Mouse (Mus musculus): ENCODE data around the gene Pdf. TPM values are rescaled to one million over a fixed set of nuclear protein-coding genes. Genes with fewer than 3 reads are reported as not detected.

The Pdf gene
- total and polyA plus RNA-seq, 3 experiments: 36.0 to 43.6 TPM; not detected in 1

DNA sequence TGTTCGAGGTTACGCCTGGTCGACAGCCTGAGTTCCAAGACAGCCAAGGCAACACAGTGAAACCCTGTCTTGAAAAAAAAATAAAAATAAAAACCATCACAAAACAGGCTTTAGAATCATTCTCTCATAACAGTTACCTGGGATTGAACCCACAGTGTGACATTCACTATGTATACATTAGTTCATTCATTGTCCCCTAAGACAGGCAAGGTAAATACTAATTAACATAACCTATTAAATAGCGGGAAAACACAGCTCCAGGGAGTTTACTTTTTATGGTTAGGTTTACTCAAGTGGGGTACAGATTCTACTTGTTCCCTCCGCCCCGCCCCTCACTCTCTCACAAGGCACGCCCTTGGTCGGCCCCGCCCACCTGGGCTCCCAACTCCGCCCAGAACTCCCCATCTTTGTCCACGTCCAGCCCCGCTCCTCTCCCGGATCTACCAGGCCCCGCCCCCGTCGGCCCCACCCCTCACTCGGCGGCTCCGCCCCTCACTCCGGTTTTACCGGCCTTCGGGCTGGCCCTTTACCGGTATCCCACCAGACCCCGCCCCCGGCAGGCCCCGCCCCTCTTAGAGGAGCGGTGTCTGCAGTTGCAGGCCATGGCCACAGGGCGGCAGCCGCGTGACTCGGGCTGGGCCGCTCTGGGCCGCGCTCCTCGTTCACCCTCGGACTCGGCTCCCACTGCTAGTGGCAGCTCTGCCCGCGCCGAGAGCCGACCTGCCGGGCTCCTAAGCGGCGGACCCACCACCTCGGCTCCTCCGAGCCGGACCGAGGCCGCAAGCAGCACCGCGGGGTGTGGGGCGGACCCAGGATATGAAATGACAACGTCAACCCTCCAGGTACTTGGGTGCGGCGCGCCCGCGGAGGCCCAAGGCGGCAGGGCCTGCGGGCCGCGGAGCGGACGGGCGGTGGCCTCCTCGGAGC lies 17.5 kb downstream of the Pdf start, which contains the start of gene Vps4a (continued):
- TF ChIP-seq CTCF (IDR thresholded peaks at IDR 0.05 in 2 of 3, conservative IDR thresholded peaks at IDR 0.05 in 1 of 3; ENCODE audit: control insufficient read depth in 1 of 3, insufficient read depth in 1 of 3, low read depth in 2 of 3, low read length in 3 of 3, poor library complexity in 1 of 3, severe bottlenecking in 1 of 3): peak in 2 of 3 experiments; percentile 77 to 83; a peak in 5 of 6 replicates
- no peak for TF ChIP-seq GATA1 (IDR thresholded peaks at IDR 0.05; ENCODE audit: low read depth, low read length)
- peak; percentile 34 for TF ChIP-seq MXI1 (IDR thresholded peaks at IDR 0.05; ENCODE audit: low read depth, low read length)
- 0 out of 4 replicates have a peak, but pooled peaks of 1 of the 2 experiments have one; percentile 6 for TF ChIP-seq EP300 (IDR thresholded peaks at IDR 0.05; ENCODE audit: low read depth in 1 of 2, low read length in 2 of 2)
- peak; percentile 74 for TF ChIP-seq NELFE (IDR thresholded peaks at IDR 0.05; ENCODE audit: low read depth, low read length)

DNA sequence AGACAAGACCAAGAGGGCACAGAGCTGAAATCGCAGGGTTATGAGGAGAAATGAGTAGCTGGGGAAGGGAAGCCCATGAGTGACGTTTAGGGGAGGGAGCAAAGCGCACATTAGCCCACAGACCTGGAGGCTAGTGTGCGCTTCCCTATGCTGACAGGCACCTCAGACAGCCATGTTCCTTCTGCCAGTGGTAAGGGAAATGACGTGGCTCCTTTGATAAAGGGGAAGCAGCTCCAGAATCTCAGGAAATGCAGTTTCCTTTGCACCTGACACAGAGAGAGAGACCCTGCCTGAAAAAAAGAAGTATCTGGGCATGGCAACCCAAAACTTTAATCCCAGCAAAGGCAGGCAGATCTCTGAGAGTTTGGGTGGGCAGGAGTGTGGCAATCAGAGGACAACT lies 18.4 kb downstream of the Pdf start:
- peaks cover 0 to 20% of the 10 kb centered on the region in 2 experiments; a peak in 3 of 4 replicates for H3K4me1 ChIP-seq (ENCODE audit: control insufficient read depth in 1 of 2, insufficient read depth in 2 of 2, low read length in 2 of 2)
- peaks cover 12% of the 10 kb centered on the region for H3K79me2 ChIP-seq (ENCODE audit: control insufficient read depth, insufficient read depth, low read length, poor library complexity)
- H3K36me3 ChIP-seq (ENCODE audit: control insufficient read depth in 1 of 2, insufficient read depth in 2 of 2, low read length in 2 of 2): peaks cover 0 to 22% of the 10 kb centered on the region in 2 experiments; a peak in 2 of 4 replicates
- H3K27me3 ChIP-seq (ENCODE audit: control insufficient read depth in 1 of 2, insufficient read depth in 2 of 2, low read length in 2 of 2): no peaks in the 10 kb centered on the region
- no peak overlapping the region; a peak in 2 of 4 replicates for H3K4me3 ChIP-seq (ENCODE audit: control insufficient read depth in 1 of 2, insufficient read depth in 1 of 2, low read depth in 2 of 2, low read length in 2 of 2)
- peak overlapping the region; percentile 30 for H3K9ac ChIP-seq (ENCODE audit: control insufficient read depth, low read depth, low read length, poor library complexity, severe bottlenecking)
- H3K27ac ChIP-seq (ENCODE audit: control insufficient read depth, low read depth, low read length): peak overlapping the region; percentile 62
- no peaks in the 10 kb centered on the region for H3K9me3 ChIP-seq (replicated peaks; ENCODE audit: insufficient read depth, low read length)
- peak; percentile 74 for DNase-seq (ENCODE audit: low read depth, low spot score)
- 0 out of 2 replicates have a peak, but pooled peaks have one; percentile 34 for TF ChIP-seq MAX (IDR thresholded peaks at IDR 0.05; ENCODE audit: low read length)
- TF ChIP-seq SMC3 (IDR thresholded peaks at IDR 0.05; ENCODE audit: low read depth, low read length): no peak; the same call in 1 of the 2 replicates
- TF ChIP-seq HCFC1 (IDR thresholded peaks at IDR 0.05; ENCODE audit: low read depth, low read length): peak; percentile 53; the same call in 1 of the 2 replicates
- TF ChIP-seq MYC (IDR thresholded peaks at IDR 0.05; ENCODE audit: low read depth, low read length): no peak
- no peak for TF ChIP-seq GABPA (IDR thresholded peaks at IDR 0.05; ENCODE audit: low read depth, low read length)
- no peak for TF ChIP-seq MAFK (IDR thresholded peaks at IDR 0.05; ENCODE audit: borderline replicate concordance, low read depth, low read length)
- TF ChIP-seq BHLHE40 (IDR thresholded peaks at IDR 0.05; ENCODE audit: borderline replicate concordance, low read depth, low read length): peak; percentile 52; the same call in 1 of the 2 replicates
- TF ChIP-seq ZKSCAN1 (IDR thresholded peaks at IDR 0.05; ENCODE audit: low read depth, low read length): no peak
- TF ChIP-seq USF2 (IDR thresholded peaks at IDR 0.05; ENCODE audit: borderline replicate concordance in 1 of 2, insufficient read depth in 1 of 2, low read depth in 1 of 2, low read length in 2 of 2): no peak
- no peak for TF ChIP-seq CHD1 (IDR thresholded peaks at IDR 0.05; ENCODE audit: low read depth, low read length)
- no peak for TF ChIP-seq E2F4 (IDR thresholded peaks at IDR 0.05; ENCODE audit: borderline replicate concordance, low read depth, low read length)
- no peak for TF ChIP-seq ZNF384 (IDR thresholded peaks at IDR 0.05; ENCODE audit: low read depth, low read length)
- no peak for TF ChIP-seq RCOR1 (IDR thresholded peaks at IDR 0.05; ENCODE audit: low read depth, low read length)
- no peak for TF ChIP-seq MXI1 (IDR thresholded peaks at IDR 0.05; ENCODE audit: low read depth, low read length)
- no peak for TF ChIP-seq POLR2AphosphoS2 (IDR thresholded peaks at IDR 0.05; ENCODE audit: low read length)
- TF ChIP-seq UBTF (IDR thresholded peaks at IDR 0.05; ENCODE audit: borderline replicate concordance, insufficient read depth, low read depth, low read length): no peak
- TF ChIP-seq CTCF (IDR thresholded peaks at IDR 0.05 in 2 of 3, conservative IDR thresholded peaks at IDR 0.05 in 1 of 3; ENCODE audit: control insufficient read depth in 1 of 3, insufficient read depth in 1 of 3, low read depth in 2 of 3, low read length in 3 of 3, poor library complexity in 1 of 3, severe bottlenecking in 1 of 3): no peak
- no peak for TF ChIP-seq RAD21 (IDR thresholded peaks at IDR 0.05; ENCODE audit: low read depth, low read length)
- no peak for TF ChIP-seq SIN3A (IDR thresholded peaks at IDR 0.05; ENCODE audit: low read length)
- TF ChIP-seq KAT2A (conservative IDR thresholded peaks at IDR 0.05; ENCODE audit: low read depth, low read length): no peak
- TF ChIP-seq USF1 (IDR thresholded peaks at IDR 0.05; ENCODE audit: low read depth, low read length): no peak
- TF ChIP-seq ZC3H11A (IDR thresholded peaks at IDR 0.05; ENCODE audit: low read depth, low read length): no peak
- TF ChIP-seq TBP (IDR thresholded peaks at IDR 0.05; ENCODE audit: low read depth, low read length): 0 out of 2 replicates have a peak, but pooled peaks have one; percentile 19
- TF ChIP-seq TCF12 (IDR thresholded peaks at IDR 0.05; ENCODE audit: low read depth, low read length): no peak; the same call in 1 of the 2 replicates
- no peak for TF ChIP-seq MEF2A (IDR thresholded peaks at IDR 0.05; ENCODE audit: extremely low read depth, insufficient replicate concordance, low read depth, low read length, poor library complexity, severe bottlenecking)
- no peak for TF ChIP-seq TAL1 (IDR thresholded peaks at IDR 0.05; ENCODE audit: low read length)
- no peak for TF ChIP-seq POLR2AphosphoS5 (IDR thresholded peaks at IDR 0.05; ENCODE audit: borderline replicate concordance, low read depth, low read length)
- TF ChIP-seq MAZ (IDR thresholded peaks at IDR 0.05; ENCODE audit: low read depth, low read length): no peak
- no peak for TF ChIP-seq MYB (IDR thresholded peaks at IDR 0.05; ENCODE audit: low read depth, low read length)

All from MEL (cell line).